Mouse (Mus musculus): Measurements from ENCODE around the gene Slmap.

Gene Slmap

GRCm38 (mm10) chr14:26477738-26478137 is 57.0 kb downstream of the Slmap start:
- DNase-seq (ENCODE audit: low read depth, low spot score), result no peak

- no peak for DNase-seq (ENCODE audit: low read depth, low spot score)
Measured at GRCm38 (mm10) chr14:26476391-26476790, 58.3 kb downstream of the Slmap start.

- no peak for DNase-seq (ENCODE audit: low read depth, low spot score)
Measured at GRCm38 (mm10) chr14:26467974-26468373, 66.8 kb downstream of the Slmap start.

DNA sequence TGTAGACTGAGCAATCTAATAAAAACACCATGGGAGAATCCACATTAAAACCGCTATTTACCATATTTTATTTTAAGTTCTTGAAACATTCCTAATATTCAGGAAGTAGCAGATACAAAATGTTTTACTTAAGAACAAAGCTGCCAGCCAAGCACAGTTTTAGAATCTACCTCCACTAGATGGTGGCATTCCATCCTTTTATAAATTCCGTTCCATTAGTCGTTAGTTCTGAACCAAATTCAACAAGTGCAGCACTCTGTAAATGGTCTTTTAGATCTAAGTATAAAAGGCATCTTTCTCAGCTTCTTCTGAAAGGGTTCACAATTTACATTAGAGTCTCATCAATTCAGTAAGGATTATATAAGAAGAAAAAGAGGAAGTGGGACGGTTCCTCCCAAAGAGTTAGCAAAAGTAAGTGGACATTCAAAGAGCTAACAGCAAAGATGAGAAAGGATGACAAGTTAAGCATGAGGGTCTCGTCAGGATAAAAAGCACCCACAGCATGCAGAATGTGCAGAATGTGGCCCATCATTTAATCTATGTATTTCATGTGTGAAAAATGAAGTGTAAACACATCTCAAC is 68.1 kb downstream of the Slmap start:
- DNase-seq (ENCODE audit: low read depth, low spot score), result no peak

DNA sequence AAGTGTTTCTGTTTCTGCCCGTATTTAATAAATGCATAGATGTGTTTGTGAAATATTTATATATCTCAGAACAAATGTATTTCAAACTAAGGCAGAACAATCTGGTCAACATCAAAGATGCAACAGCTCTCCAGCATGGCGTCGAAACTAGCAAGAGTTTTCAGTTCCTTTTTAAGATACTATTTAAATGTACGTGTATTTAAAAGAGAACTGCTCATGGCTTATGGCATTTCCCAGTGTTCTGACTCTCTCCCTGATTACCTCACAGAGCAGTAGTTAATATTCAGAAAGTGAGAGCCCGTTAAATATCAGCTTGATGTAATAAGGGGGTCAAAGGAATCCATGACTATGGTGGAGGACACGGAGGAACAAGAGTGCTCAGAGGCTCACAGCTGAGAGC is 68.8 kb downstream of the Slmap start:
- DNase-seq (ENCODE audit: low read depth, low spot score), result no peak

GRCm38 (mm10) chr14:26459516-26459915 is 75.2 kb downstream of the Slmap start:
- DNase-seq (ENCODE audit: low read depth, low spot score), result no peak

DNA sequence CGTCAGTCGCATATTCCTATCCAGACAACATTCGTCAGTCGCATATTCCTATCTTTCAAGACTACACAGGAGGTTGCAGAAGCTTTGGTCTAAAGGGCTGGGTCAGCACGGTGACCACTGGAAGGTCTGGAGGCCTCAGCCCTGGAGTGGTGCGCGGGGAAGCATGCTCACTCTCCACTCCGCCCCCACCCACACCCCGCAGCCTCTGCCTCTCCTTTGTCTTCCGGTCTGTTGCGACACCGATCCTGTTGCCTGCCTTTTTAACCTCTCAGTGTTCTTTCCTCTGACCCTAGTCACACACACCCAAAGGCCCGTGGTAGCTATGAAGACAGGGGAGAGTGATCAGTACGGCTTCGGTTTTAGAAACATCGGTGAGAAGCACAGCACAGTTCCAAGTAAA is 79.9 kb downstream of the Slmap start:
- no peak for DNase-seq (ENCODE audit: low read depth, low spot score)

DNA sequence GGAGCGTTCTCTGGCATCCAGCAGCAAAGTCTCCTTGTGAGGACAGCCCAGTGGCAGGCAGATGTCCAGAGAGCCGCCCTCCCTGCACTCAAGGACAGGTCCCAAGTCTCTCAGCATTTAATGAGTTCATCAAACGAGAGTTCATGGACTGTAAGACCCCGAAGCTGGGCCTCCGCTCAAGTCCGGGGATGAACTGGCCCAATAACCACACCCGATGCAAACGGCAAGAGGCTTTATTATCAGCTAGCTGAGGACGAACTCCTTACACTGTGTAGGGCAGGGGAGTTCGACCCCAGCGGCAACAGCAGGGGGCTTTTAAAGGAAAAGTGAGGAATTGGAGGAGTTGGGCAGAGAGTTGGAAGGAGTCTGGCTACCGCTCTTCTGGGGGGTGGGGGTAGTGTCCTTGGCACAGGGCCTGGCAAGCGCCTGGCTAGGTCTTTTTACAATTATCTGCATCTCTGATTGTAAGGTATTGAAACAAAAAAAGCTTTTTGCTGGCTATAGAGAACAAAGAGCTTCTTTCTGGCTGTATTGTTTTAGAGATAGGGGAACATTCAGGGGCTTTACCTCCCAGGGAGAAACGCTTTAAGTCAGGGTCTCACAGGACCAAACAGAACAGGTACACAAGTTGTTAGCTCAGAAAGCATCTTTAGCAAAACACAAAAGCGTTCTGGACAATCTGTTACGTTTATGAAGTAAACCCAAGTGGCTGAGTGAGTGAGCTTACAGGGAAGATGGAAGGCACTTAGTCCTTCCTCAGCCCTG is 84.5 kb downstream of the Slmap start:
- no peak for DNase-seq (ENCODE audit: low read depth, low spot score)

- DNase-seq (ENCODE audit: low read depth, low spot score), result no peak
Measured at GRCm38 (mm10) chr14:26448581-26448980, 86.2 kb downstream of the Slmap start.

GRCm38 (mm10) chr14:26447223-26447622 is 87.5 kb downstream of the Slmap start:
- no peak for DNase-seq (ENCODE audit: low read depth, low spot score)

DNA sequence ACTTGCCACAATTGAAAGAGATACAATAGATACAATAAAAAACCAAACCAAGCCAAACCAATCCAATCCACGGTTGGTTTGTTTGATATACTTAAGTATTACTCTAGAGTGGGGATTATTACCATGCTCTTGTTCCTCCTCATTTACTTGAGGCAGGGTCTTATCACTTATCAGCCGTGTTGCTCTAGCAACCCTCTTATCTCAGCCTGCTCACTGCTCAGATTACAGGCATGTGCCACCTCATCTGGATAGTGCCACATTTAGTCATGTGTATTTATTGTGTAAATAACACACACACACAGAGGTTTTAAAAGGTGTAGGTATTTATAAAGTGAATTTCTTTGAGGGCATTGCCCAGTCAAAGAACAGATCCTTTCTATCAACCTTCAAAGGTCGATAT is 88.2 kb downstream of the Slmap start:
- no peak for DNase-seq (ENCODE audit: low read depth, low spot score)

- DNase-seq (ENCODE audit: low read depth, low spot score), result no peak
Measured at GRCm38 (mm10) chr14:26442534-26442933, 92.2 kb downstream of the Slmap start.

DNA sequence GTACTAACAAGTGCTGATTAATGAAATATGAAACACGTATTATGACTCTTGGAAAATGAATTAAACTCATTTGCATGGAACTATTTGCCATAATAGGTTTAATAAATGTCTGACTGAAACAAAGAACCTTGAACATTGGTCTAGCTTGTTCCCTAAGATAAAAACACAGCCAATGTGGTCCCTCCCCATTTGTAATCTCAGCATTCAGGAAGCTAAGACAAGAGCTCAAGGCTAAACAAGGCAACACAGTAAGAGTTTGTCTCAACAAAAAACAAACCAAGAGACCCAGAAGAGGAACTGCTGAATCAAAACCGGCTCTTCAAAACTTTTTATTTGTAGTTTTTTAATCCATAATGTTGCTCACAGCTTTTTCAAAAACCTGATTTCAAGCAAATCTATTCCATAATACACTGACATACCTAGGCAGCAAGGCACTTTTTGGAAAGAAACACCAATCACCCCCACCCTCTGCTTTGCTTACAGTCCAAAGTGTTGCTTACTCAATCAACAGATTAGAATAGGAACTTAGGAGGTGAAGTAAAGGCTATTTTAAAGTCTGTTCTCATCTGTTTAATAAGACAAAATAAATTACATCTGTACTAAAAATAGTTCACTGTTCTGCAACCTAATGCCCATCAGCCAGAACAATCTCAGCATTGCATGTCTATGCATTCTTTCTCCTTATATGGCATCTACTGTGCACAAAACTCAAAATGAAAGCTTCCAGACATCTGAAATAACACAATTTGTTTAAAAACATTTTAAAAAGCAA is 93.5 kb downstream of the Slmap start:
- DNase-seq (ENCODE audit: low read depth, low spot score), result no peak

GRCm38 (mm10) chr14:26439996-26440395 is 94.7 kb downstream of the Slmap start:
- no peak for DNase-seq (ENCODE audit: low read depth, low spot score)

- no peak for DNase-seq (ENCODE audit: low read depth, low spot score)
Measured at GRCm38 (mm10) chr14:26437771-26438170, 97.0 kb downstream of the Slmap start.

GRCm38 (mm10) chr14:26436304-26436703 is 98.4 kb downstream of the Slmap start:
- no peak for DNase-seq (ENCODE audit: low read depth, low spot score)

GRCm38 (mm10) chr14:26432320-26432719 is 102.4 kb downstream of the Slmap start:
- DNase-seq (ENCODE audit: low read depth, low spot score), result no peak

DNA sequence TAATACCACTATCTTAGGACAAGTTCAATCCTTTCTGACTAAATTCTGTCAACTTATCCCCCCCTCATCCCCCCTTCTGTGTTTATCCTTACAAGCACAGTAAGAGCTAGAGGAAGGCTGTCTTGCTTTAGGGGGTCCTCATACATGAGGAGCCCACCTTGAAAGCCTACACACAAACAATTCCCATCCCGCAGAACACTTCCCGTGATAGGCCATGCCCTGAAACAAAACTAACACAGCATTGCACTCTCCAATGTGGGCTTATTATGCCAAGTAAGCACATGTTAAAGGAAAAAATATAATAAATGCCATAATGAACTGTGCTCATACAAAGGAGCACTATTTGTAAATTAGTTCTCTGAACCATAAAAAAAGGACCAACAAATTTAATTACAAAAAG is 102.8 kb downstream of the Slmap start:
- DNase-seq (ENCODE audit: low read depth, low spot score), result no peak

- DNase-seq (ENCODE audit: low read depth, low spot score), result no peak
Measured at GRCm38 (mm10) chr14:26420231-26420630, 114.5 kb downstream of the Slmap start.

DNA sequence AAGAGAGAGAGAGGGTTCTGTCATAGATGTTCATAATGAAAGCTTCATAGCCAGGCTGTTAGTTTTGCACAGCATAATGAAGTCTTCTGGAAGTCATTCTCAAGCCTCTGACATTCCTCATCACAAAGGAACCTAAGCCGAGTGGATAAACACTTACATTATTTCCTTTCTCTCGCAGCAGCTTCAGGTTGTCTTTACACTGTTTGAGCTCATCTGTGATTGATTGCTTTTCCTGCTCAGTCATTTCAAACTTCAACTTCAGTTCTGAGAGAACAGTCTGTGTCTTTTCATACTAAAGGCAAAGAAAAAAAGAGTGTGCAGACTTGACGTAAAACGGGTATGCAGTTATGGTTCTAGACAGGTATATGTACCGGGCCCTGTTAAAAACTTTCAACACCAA is 116.8 kb downstream of the Slmap start:
- no peak for DNase-seq (ENCODE audit: low read depth, low spot score)

DNA sequence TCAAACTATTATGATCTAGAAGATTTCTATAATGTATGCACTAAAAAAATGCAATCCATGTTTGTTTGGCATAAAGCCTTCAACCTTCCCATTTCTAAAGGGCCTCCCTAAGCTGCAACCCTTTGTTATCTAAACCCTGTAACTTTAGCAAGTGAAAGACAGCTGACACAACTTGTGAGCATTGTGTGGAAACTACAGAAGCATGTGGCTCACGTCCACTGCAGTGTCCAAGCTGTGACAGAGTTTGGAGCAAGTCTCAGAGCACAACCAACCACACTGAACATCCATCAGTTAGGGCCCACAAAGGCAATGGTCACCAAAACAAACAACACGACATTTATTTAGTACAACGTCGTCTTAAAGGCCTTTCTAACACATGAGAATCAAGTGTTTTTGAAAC is 117.6 kb downstream of the Slmap start:
- DNase-seq (ENCODE audit: low read depth, low spot score), result no peak

- no peak for DNase-seq (ENCODE audit: low read depth, low spot score)
Measured at GRCm38 (mm10) chr14:26413581-26413980, 121.2 kb downstream of the Slmap start.

GRCm38 (mm10) chr14:26406746-26407145 is 128.0 kb downstream of the Slmap start:
- no peak for DNase-seq (ENCODE audit: low read depth, low spot score)

Measured in c-Kit-negative CD71-positive TER-119-positive erythroid progenitor cells, embryonic 14.5 days (primary cell).